Mouse (Mus musculus): ENCODE measurements around the gene Dffa.

GRCm38 (mm10) chr4:149075073-149075472 lies 28.9 kb upstream of the Dffa start:
- TF ChIP-seq CTCF (IDR thresholded peaks at IDR 0.05), result no peak
- TF ChIP-seq EP300 (IDR thresholded peaks at IDR 0.05; ENCODE audit: insufficient read depth, low read depth, low read length), result no peak
- no peak for TF ChIP-seq POLR2A (IDR thresholded peaks at IDR 0.05; ENCODE audit: insufficient read depth, low read depth, low read length)

Measured in heart, adult 2 months (tissue).